Mouse (Mus musculus) frontal cortex, postnatal 14 days (tissue): ENCODE results near the gene Tnip2.

ENCODE experiments used
- DNase-seq, 2 experiments: peaks; one replicate each; pipeline ENCODE4 v3.0.0; 2022; ENCODE audit warnings: low spot score in 2 of 2

The Tnip2 gene

GRCm38 (mm10) chr5:34461294-34461693, 52.5 kb downstream of the Tnip2 start:
- no peak for DNase-seq

GRCm38 (mm10) chr5:34458994-34459393, 54.8 kb downstream of the Tnip2 start:
- no peak for DNase-seq

- no peak for DNase-seq
Observed at GRCm38 (mm10) chr5:34446207-34446606, 67.6 kb downstream of the Tnip2 start.
